Mouse (Mus musculus) urinary bladder, postnatal 0 days (tissue): ENCODE data around the gene Gm49373. TPM values are rescaled to one million over a fixed set of nuclear protein-coding genes. Genes with fewer than 3 reads are reported as not detected.

Source experiments
- microRNA counts: library from miRNA; unstranded; fragments of <30 nt; microRNA quantifications from one replicate; lab custom pipeline; 2016
- microRNA-seq: library from miRNA; unstranded; fragments of <30 nt; microRNA quantifications from one replicate; pipeline ENCODE4, GENCODE M21; 2016
- polyA plus RNA-seq: library from polyadenylated mRNA; unstranded; fragments of >200 nt; fragmentation: Nextera tagmentation; extraction: Ambion mirVana; gene quantifications from 2 replicates; pipeline ENCODE4 v1.2.1, GENCODE M21; 2015

Gene Gm49373
- polyA plus RNA-seq: 0.19 and 0.22 TPM in 2 replicates

DNA sequence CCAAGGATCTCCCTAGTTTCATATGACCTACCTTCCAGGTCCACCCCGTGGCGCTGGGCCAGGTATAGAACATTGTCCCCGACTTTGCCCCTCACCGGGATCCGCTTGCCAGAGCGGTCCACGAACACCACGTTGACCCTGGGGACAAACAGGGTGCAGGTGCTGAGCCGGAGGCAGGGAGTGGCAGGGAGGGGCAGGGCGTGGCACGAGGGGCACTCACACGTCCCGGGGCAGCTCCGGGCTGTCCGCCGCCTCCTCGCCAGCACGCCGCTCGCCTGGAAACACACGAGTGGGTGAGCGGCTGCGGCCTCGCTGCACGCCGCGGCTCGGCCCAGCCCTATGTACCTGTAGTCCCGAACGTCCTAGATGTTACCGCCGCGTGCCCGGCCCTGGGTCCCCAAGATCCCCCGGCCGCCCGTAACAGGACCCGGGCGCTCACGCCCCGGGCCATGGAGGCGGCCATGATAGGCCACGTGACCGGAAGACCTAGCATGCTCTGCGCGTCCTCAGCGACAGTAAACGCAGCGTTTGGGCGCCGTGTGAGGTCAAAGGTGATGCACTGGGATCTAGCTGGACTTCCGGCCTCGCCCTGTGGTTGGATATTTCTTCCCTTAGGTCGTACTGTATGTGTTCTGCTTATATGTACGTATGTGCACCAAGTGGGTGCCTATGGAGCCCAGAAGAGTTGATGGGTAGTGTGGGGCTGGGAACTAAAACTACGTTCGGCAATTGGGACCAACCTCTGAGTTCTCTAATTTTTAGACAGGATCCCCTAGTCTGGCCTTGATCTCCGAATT is at the start of gene Gm49373, which contains the start of gene Fdx1l:
Gene Gm49373 (minus strand): TSS at position 53 of the 797 bp plus-strand sequence.
Gene Fdx1l (minus strand): TSS at position 571 of the 797 bp plus-strand sequence.

DNA sequence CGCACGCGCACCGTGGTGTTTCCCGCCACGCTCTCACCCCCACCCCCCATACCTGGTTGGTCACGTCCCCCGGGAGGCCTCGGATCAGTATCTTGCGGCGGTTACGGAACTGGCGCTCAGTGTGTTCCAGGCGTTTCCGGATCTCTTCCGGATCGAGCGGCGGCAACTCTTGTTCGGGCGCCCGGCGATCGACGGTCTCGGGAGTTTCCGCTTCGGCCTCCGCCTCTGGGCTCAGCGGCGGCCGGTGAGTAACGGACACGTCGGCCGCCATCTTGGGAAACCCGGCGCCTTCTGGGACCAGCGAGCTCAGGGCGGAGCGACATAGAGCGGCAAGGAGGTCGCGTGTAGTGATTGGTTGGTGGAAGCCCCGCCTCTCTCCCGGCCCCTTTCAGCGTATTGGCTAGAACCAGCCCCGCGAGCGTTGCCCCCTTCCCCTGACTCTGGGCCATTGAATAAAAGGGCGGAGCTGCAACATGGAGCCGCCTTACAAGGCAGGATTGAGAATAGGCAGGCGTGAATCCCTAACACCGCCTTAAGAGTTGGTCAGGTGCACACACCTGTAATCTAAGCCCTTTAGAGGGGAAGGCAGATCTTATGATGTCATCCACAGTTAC is 18.9 kb upstream of the Gm49373 start, which contains the start of the genes Gm38431 and Raver1:
Gene Gm38431 (minus strand): TSS at position 291 of the 614 bp plus-strand sequence.
Gene Raver1 (minus strand): TSS at position 302 of the 614 bp plus-strand sequence.

DNA sequence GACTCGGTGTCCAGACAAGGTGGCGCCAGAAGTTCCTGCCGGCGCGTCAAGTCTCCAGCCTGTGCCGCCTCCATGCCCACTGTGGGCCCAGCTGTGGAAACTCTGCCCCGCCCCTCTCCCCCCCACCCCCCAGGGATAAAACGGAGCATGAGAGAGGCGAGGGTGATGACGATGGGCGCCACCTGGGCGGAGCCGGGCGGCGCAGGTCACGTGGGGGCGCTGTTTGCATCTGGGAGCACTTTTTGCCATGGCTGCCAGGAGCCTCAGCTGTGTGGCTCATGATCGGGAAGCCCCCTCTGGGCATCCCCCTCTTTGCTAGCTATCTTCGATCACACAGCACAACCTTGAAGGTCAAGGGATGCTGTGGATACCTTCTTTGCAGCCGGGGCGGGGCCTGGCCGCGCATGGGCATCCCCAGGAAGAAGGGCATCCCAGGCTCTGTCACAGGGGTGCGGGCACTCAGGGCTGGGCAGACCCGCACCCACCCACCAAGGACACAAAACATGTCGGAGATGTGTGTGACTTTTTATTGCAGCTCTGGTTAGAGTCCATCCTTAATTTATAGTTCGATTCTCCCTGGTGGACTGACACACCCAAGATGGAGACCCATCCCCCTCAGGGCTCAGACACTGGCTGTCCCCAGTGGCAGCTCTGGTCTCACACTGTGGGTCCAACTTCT is 5.8 kb downstream of the Gm49373 start, which contains the start of gene Zglp1:
Gene Zglp1 (minus strand): TSS at position 88 of the 679 bp plus-strand sequence.

DNA sequence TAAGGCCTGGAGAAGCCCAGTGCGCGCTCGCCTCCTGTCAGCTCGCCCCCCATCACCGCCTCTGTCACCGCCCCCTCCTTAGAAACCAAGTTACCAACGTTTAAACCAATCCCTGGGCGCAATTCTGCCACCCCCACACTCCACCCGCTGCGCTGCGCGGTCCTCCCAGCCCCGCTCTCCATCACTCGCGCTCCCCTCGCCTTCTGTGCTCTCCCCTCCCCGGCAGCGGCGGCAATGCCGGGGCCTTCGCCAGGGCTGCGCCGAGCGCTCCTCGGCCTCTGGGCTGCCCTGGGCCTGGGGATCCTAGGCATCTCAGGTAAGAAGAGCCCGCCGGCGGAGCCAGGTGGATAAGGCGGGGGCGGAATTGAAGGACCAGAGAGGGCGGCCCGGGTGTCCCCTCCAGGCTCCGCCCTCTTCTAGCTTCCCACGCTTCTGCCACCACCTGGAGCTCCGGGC is 41.0 kb downstream of the Gm49373 start, which contains the start of gene Icam5:
Gene Icam5 (plus strand): TSS at position 178 of the 456 bp plus-strand sequence.

DNA sequence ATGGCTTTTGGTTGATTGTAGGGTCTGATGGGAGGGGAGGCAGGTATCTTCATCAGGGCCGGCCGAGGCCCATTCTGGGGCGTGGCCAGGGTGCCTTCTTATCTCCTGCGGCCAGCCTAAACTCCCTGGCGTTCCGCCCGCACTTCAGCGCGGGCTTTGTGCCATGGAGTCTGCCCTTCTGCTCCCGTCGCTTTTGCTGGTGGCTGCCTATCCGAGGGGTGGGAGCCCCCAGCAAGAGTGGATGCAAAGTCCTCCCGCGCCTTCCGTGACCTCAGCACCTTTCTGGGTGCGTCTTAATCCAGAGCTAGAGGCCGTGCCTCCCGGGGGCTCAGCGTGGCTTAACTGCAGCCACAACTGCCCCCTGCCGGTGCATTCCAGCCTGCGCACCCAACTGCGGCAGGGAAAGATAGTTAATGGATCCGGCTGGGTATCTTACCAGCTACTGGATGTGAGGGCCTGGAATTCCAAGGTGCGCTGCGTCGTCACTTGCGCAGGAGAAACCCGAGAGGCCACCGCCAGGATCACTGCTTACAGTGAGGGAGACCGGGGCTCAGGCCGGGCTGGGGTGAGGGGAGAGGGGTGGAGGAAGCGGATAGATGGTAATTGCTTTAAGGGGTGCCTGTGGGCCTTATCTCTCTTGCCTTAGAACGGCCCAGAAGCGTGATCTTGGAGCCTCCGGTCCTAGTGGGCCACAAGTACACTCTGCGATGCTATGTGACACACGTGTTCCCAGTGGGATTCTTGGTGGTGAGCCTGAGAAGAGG is 43.4 kb downstream of the Gm49373 start, which contains the start of gene Icam4:
Gene Icam4 (plus strand): TSS at position 83 of the 764 bp plus-strand sequence.

DNA sequence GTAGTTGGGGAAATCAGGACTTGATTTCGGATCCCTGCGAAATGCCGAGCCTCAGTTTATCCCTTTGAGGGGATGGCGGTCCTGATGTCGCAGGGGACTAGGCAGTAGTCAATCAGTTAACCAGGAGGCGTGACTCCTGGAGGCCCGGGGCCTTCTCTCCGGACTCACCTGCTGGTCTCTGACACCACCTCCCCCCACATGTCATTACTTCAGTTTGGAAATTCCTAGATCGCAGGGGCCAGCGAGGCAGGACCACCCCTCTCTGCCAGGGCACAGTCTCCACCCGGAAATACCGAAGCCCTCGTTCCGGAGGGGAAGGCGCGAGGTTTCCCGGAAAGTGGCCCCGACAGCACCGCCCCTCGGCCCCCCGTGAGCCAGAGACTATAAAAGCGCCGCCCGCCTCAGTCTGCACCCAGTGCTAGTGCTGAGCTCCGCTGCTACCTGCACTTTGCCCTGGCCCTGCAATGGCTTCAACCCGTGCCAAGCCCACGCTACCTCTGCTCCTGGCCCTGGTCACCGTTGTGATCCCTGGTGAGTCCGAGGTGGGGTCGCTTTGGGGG is 57.2 kb downstream of the Gm49373 start, which contains the start of gene Icam1:
Gene Icam1 (plus strand): TSS at position 415 of the 560 bp plus-strand sequence.

MicroRNAs encoded within 50 kb of the gene (microRNA counts, 519-probe panel; counts per million panel counts)
- 3,491 counts per million, percentile 59 among the panel's probes with 10 or more counts for microRNA mmu-miR-1900 (lab: Ali Mortazavi, UCI)

Small RNAs within 50 kb of the gene (microRNA-seq; reads per million reads assigned to microRNA genes)
- gene Mir1900: not detected
- gene Mir7082: not detected

Other genes starting within 250 kb of the Gm49373 start
- gene A230050P20Rik, start 204.5 kb downstream of the Gm49373 start, polyA plus RNA-seq: 11.9 and 16.2 TPM in 2 replicates
- 9.4 and 11.5 TPM in 2 replicates for gene Angptl6, start 193.4 kb downstream of the Gm49373 start, polyA plus RNA-seq
- 36.3 and 39.8 TPM in 2 replicates for gene Ppan, start 184.9 kb downstream of the Gm49373 start, polyA plus RNA-seq
- 215 and 220 TPM in 2 replicates for gene Eif3g, start 174.5 kb downstream of the Gm49373 start, polyA plus RNA-seq
- 19.8 and 22.3 TPM in 2 replicates for gene Dnmt1, start 113.2 kb downstream of the Gm49373 start, polyA plus RNA-seq
- gene S1pr2, start 96.3 kb downstream of the Gm49373 start, polyA plus RNA-seq: 42.4 and 46.4 TPM in 2 replicates
- gene Mrpl4, start 70.4 kb downstream of the Gm49373 start, polyA plus RNA-seq: 98.2 and 105 TPM in 2 replicates
- 15.9 and 21.2 TPM in 2 replicates for gene Icam1, start 57.1 kb downstream of the Gm49373 start, polyA plus RNA-seq
- gene Icam4, start 43.7 kb downstream of the Gm49373 start, polyA plus RNA-seq: 0.82 and 0.83 TPM in 2 replicates
- 0.08 and 0.14 TPM in 2 replicates for gene Icam5, start 41.0 kb downstream of the Gm49373 start, polyA plus RNA-seq
- gene Zglp1, start 6.0 kb downstream of the Gm49373 start, polyA plus RNA-seq: not detected in 2 replicates
- 45.2 and 48.2 TPM in 2 replicates for gene Fdx1l, start 518 bp upstream of the Gm49373 start, polyA plus RNA-seq
- gene Gm38431, start 18.9 kb upstream of the Gm49373 start, polyA plus RNA-seq: 0.52 and 0.77 TPM in 2 replicates
- gene Raver1, start 18.9 kb upstream of the Gm49373 start, polyA plus RNA-seq: 21.1 and 26.9 TPM in 2 replicates
- gene Tyk2, start 58.1 kb upstream of the Gm49373 start, polyA plus RNA-seq: 9.0 and 9.8 TPM in 2 replicates
- 166 and 173 TPM in 2 replicates for gene Cdc37, start 76.9 kb upstream of the Gm49373 start, polyA plus RNA-seq
- 3.7 and 4.5 TPM in 2 replicates for gene Pde4a, start 92.6 kb upstream of the Gm49373 start, polyA plus RNA-seq
- 38.9 and 41.2 TPM in 2 replicates for gene Keap1, start 166.3 kb upstream of the Gm49373 start, polyA plus RNA-seq
- gene S1pr5, start 175.3 kb upstream of the Gm49373 start, polyA plus RNA-seq: 0.08 and 0.11 TPM in 2 replicates
- gene Atg4d, start 192.2 kb upstream of the Gm49373 start, polyA plus RNA-seq: 20.9 and 25.4 TPM in 2 replicates
- 8.3 and 8.4 TPM in 2 replicates for gene Kri1, start 214.9 kb upstream of the Gm49373 start, polyA plus RNA-seq
- gene Cdkn2d, start 218.3 kb upstream of the Gm49373 start, polyA plus RNA-seq: 27.9 and 29.2 TPM in 2 replicates
- gene Ap1m2, start 239.2 kb upstream of the Gm49373 start, polyA plus RNA-seq: 24.7 and 28.5 TPM in 2 replicates
- gene Slc44a2, start 247.6 kb upstream of the Gm49373 start, polyA plus RNA-seq: 106 and 120 TPM in 2 replicates